Mouse (Mus musculus) ES-E14 (cell line): ENCODE measurements around the gene Chn2. TPM values are rescaled to one million over a fixed set of nuclear protein-coding genes. Genes with fewer than 3 reads are reported as not detected.

Experiments used
- DNase-seq: peaks from one replicate; pipeline ENCODE4 v3.0.0-alpha.2; 2013; ENCODE audit warnings: low read depth, low spot score
- H3K27ac ChIP-seq: 2 replicates; pipeline ENCODE4 v1.5.1; 2012; ENCODE audit warnings: low read depth, mild to moderate bottlenecking, low read length, moderate library complexity, mixed read lengths; ENCODE audit not compliant: poor library complexity, insufficient read depth, severe bottlenecking
- H3K36me3 ChIP-seq: 2 replicates; pipeline ENCODE4 v1.6.1; 2012; ENCODE audit warnings: mild to moderate bottlenecking, low read length, moderate library complexity, mixed read lengths; ENCODE audit not compliant: control insufficient read depth, poor library complexity, insufficient read depth, severe bottlenecking
- H3K4me1 ChIP-seq, 2 experiments: fragments of 150-350 bp in 1 of 2; sonication (generic) in 1 of 2; 2 replicates each; pipeline ENCODE4 v1.6.1; 2012; ENCODE audit warnings: low read length in 2 of 2, mild to moderate bottlenecking in 1 of 2, mixed read lengths in 1 of 2; ENCODE audit not compliant: control insufficient read depth in 2 of 2, insufficient read depth in 2 of 2, poor library complexity in 1 of 2
- H3K4me3 ChIP-seq, 2 experiments: fragments of 150-350 bp in 1 of 2; sonication (generic) in 1 of 2; 2 replicates each; pipeline ENCODE4 v1.5.1; 2012; ENCODE audit warnings: low read length in 2 of 2, low read depth in 1 of 2, mild to moderate bottlenecking in 1 of 2, mixed read lengths in 1 of 2; ENCODE audit not compliant: insufficient read depth in 1 of 2, poor library complexity in 1 of 2, severe bottlenecking in 1 of 2
- H3K9ac ChIP-seq: 2 replicates; pipeline ENCODE4 v1.6.1; 2012; ENCODE audit warnings: low read depth, mild to moderate bottlenecking, low read length, mixed read lengths; ENCODE audit not compliant: poor library complexity, insufficient read depth, severe bottlenecking
- H3K9me3 ChIP-seq: fragments of 150-350 bp; sonication (generic); 2 replicates; pipeline ENCODE4 v1.6.1; 2012; ENCODE audit warnings: low read depth, mild to moderate bottlenecking, low read length; ENCODE audit not compliant: control insufficient read depth, insufficient read depth
- CHD2 ChIP-seq: IDR thresholded peaks from 2 replicates; pipeline ENCODE4 v1.6.1; 2014; ENCODE audit warnings: mild to moderate bottlenecking, low read depth, low read length, inconsistent platforms
- HCFC1 ChIP-seq: IDR thresholded peaks from 2 replicates; pipeline ENCODE4 v1.6.1; 2012; ENCODE audit warnings: low read length, inconsistent platforms, borderline replicate concordance; ENCODE audit not compliant: insufficient read depth
- MAFK ChIP-seq: IDR thresholded peaks from 2 replicates; pipeline ENCODE4 v1.6.1; 2014; ENCODE audit warnings: mild to moderate bottlenecking, low read depth, low read length, inconsistent platforms; ENCODE audit not compliant: insufficient read depth
- ZC3H11A ChIP-seq: IDR thresholded peaks from 2 replicates; pipeline ENCODE4 v1.6.1; 2012; ENCODE audit warnings: low read depth, mild to moderate bottlenecking, inconsistent platforms, low read length, borderline replicate concordance
- ZNF384 ChIP-seq: IDR thresholded peaks from 2 replicates; pipeline ENCODE4 v1.6.1; 2012; ENCODE audit warnings: low read depth, low read length, inconsistent platforms
- in situ Hi-C, 2 experiments: fragments of 600-800 bp; cut with MboI; formaldehyde crosslinking; loops; one replicate each; pipeline ENCODE4 v1.15.1; 2025; ENCODE audit warnings: low sequenced_read_pairs in 2 of 2, inconsistent platforms in 1 of 2; ENCODE audit not compliant: unreplicated experiment in 2 of 2
- total RNA-seq: library from RNA; depleted of rRNA; stranded (reverse); fragments of 300-350 nt; gene quantifications from 2 replicates; pipeline ENCODE4 v1.2.3, GENCODE M21; 2012

The Chn2 gene
- total RNA-seq, 1 experiment: 7.1 TPM

DNA sequence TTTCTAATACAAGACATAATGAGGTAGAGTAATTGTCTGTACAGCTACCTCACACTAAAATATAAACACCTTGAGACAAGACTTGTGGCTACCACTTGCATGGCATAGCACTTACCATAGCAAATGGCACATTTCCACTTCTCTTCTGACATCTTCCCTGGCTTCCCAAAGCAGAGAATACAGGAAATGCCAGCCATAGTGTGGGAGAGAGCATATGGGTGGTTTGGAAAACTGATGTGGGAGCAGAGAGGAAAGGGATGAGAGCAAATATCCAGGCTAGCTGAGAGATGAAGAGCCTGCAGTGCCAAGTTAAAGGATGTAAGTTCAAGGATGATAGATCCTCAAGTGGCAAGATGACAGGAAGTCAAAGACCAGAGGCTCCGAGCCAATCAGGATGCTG is 266.4 kb downstream of the Chn2 start:
- no peak overlapping the region for H3K9ac ChIP-seq
- no peak overlapping the region for H3K27ac ChIP-seq
- H3K4me1 ChIP-seq: no peaks in the 10 kb centered on the region
- no peaks in the 10 kb centered on the region for H3K36me3 ChIP-seq
- H3K4me3 ChIP-seq: no peak overlapping the region
- TF ChIP-seq ZNF384: no peak
- TF ChIP-seq HCFC1: no peak
- no peak for TF ChIP-seq ZC3H11A
- TF ChIP-seq MAFK: no peak
- no peak for TF ChIP-seq CHD2
- in situ Hi-C loops: no loop called here
- no peak for DNase-seq
- H3K9me3 ChIP-seq: no peaks in the 10 kb centered on the region

GRCm38 (mm10) chr6:54313071-54313470 is 273.7 kb downstream of the Chn2 start:
- Histone ChIP-seq H3K36me3 (no peaks in the 10 kb centered on the region), H3K9me3 (no peaks in the 10 kb centered on the region), H3K4me3 (no peak overlapping the region), H3K27ac (no peak overlapping the region), H3K9ac (no peak overlapping the region), H3K4me1 (no peaks in the 10 kb centered on the region)
- in situ Hi-C loops: no loop called here
- DNase-seq: no peak
- no peak for TF ChIP-seq HCFC1
- no peak for TF ChIP-seq MAFK
- no peak for TF ChIP-seq ZNF384
- no peak for TF ChIP-seq ZC3H11A
- TF ChIP-seq CHD2: no peak

GRCm38 (mm10) chr6:54318618-54319017 is 279.3 kb downstream of the Chn2 start:
- no peaks in the 10 kb centered on the region for H3K36me3 ChIP-seq
- DNase-seq: no peak
- TF ChIP-seq CHD2 (no peak), MAFK (no peak), ZC3H11A (no peak), HCFC1 (no peak), ZNF384 (no peak)
- no peak overlapping the region for H3K9ac ChIP-seq
- no peak overlapping the region for H3K4me3 ChIP-seq
- no peaks in the 10 kb centered on the region for H3K4me1 ChIP-seq
- no peak overlapping the region for H3K27ac ChIP-seq
- no peaks in the 10 kb centered on the region for H3K9me3 ChIP-seq
- in situ Hi-C loops: no loop called here

- H3K4me3 ChIP-seq: no peak overlapping the region
- H3K36me3 ChIP-seq: no peaks in the 10 kb centered on the region
- in situ Hi-C loops: no loop called here
- no peaks in the 10 kb centered on the region for H3K4me1 ChIP-seq
- TF ChIP-seq HCFC1: no peak
- no peak for TF ChIP-seq ZC3H11A
- no peak for TF ChIP-seq CHD2
- no peak for TF ChIP-seq MAFK
- no peak for TF ChIP-seq ZNF384
- no peak overlapping the region for H3K27ac ChIP-seq
- DNase-seq: no peak
- no peaks in the 10 kb centered on the region for H3K9me3 ChIP-seq
- no peak overlapping the region for H3K9ac ChIP-seq
Observed at GRCm38 (mm10) chr6:54319198-54319597, 279.8 kb downstream of the Chn2 start.

DNA sequence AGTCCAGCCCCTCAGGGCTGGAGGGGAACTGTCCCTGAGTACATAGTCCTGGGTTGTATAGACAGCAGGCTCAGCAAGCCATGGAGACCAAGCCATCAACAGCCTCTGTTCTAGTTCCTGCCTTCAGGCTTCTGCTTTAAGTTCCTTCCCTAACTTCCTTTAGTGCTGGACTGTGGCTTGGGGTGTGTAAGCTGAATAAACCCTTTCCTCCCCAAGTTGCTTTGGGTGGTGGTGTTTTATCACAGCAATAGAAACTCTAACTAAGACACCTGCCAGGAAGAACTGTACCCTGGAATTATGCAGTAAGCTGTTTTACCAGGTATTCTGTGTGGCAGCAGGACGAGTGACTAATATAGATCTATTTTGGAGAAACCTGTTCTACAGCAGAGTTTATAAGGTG is 280.9 kb downstream of the Chn2 start:
- H3K27ac ChIP-seq: no peak overlapping the region
- H3K9ac ChIP-seq: no peak overlapping the region
- in situ Hi-C loops: no loop called here
- H3K36me3 ChIP-seq: no peaks in the 10 kb centered on the region
- TF ChIP-seq ZC3H11A (no peak), MAFK (no peak), HCFC1 (no peak), CHD2 (no peak), ZNF384 (no peak)
- H3K4me1 ChIP-seq: no peaks in the 10 kb centered on the region
- no peaks in the 10 kb centered on the region for H3K9me3 ChIP-seq
- H3K4me3 ChIP-seq: no peak overlapping the region
- DNase-seq: no peak
